Mouse (Mus musculus) left cerebral cortex, adult 8-10 months (tissue): ENCODE measurements at regions not wholly inside any gene's neighbourhood (a gene's known extent, or its start where the extent isn't known, plus 50 kb on each side); places are given as distances from the start of the nearest gene placed in this dataset.
A peak's percentile ranks its signal among the peaks of the same experiment; 100 is the strongest.

ENCODE experiments used
- DNase-seq, 2 experiments: peaks; one replicate each; pipeline ENCODE4 v3.0.0; 2022; ENCODE audit warnings: low spot score in 2 of 2

DNA sequence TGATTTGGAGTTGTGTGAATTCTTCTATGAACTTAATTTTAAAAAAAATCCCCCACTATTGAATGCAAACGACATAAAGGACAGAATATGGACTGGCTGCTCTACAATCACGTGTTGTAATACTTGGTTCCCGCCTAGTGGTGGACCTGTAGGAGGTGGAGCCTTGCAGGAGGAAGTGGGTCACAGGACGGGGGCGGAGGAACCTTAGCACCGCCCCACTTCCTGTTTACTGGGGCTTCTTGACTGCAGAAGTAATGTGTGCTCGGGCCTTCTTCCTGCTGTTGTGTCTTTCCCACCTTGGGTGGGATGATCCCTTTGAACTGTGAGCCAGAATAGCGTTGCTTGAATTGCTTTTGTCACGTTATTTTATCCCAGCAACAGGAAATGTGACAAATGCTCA, 52.2 kb upstream of the Tmem108 start:
- no peak for DNase-seq

DNA sequence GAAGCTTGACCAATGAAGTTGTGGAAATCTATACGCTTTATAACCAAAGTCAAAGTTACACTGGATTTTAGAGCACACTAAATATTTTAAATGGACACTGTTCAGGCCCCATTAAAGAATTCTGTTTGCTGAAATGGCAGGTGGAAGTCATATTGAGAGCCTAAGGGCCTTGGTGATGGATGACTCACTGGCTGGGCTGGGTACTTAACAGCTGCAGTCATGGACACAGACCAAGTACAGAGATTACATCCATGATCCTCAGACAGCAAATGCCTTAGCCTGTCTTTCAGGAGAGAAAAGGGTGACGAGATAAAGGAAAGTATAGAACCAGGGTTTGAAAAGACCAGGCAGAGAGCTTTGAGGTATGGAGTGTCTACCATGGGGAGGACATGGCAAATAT, 57.4 kb upstream of the Tmem108 start:
- DNase-seq: no peak

DNA sequence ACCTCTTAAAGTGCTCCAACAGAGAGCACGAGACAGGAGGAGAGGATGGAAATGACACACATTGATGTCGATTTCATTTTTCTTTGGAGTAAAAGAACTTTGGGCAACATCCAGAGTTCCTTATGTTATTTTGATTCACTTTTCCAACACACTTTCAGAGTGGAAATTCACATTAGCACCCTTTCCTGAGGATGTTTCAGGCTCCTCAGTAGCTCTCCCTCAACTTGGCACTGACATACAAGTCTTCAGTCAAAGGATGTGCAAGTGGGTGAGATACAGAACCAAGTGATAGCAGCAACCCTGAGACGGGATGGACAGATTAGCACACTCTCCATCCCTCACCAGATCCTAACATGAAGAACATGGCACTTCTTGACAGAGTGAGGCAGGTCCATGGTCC, 60.0 kb upstream of the Tmem108 start:
- no peak for DNase-seq

DNA sequence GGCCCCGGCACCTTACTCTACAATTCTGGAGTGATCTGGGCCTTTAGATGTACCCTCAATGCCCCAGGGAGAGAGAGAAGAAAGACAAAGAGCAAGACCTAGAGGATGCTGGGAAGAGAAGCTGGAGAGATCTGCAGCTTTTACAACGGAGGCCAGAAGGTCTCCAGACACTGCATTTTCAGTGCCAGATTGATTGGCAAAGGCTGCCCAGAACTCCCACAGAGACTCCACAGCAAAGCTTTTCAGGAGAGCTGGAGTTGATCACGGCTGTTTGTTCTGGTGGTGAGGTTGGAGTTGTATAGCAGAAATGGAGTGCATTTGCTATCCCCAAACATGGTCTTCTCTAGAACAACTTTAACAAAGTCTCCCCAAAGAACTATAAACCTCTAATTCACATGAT, 61.9 kb upstream of the Tmem108 start:
- DNase-seq: no peak

DNA sequence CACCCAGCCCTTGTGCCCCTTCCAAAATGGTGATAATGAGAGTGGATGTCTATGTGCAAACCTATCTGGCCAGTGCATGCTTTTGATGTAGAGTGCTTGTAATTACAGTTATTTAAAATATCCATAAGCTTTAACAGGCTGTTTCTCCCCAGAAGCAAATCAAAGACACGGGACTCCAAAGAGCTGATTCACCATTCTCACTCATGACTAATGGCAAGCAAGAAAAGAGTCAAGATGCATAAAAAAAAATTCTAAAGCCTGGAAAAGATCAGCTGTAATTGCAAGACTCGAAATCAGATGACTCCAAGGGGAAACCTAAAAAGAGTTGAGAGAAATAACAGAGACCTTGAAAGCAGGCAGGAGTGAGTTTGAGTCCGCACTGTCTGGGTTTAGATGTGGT, 79.6 kb upstream of the Tmem108 start:
- no peak for DNase-seq

DNA sequence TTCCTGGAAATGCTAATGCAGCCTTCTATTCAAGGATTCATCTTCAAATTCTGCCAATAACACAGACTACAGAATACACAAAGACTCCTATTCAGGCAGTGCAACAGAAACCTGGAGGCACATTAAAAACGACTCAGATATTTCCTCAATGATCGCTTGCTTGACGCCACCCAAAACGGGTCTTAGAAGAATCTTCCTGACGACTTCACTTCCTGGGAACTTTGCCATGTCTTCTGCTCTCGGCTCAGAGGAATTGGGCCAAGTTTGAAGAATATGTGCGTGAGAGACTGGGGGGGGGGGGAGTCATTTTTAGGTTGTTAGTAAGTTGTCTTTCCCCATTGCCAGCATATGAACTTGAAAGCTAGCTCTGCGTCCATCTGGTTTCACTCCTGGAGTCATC, 82.2 kb upstream of the Tmem108 start:
- no peak for DNase-seq

DNA sequence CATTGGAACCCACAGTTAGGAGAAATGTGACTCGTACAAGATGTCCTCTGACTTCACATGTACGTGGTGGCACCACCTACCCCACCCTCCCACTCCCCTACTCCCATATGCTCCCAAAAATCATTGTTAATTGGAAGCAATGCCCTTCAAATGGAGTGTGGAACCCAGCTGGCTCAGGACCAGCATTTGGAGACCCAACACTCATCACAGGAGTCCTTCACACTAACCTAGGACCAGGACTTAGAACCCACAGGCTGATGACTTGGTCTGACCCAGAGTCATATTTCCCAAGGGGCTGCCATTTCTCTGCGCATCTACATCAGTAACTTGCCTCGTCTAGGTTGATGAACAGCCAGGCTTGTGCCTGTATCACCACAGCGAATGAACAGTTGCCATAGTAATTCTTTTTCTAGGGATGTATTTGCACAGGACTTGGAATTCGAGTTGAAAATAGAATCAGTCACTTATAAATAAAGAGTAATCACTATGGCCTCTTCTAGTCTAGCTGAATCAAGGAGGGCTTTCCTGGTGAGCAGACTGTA, 84.3 kb upstream of the Tmem108 start:
- no peak for DNase-seq

DNA sequence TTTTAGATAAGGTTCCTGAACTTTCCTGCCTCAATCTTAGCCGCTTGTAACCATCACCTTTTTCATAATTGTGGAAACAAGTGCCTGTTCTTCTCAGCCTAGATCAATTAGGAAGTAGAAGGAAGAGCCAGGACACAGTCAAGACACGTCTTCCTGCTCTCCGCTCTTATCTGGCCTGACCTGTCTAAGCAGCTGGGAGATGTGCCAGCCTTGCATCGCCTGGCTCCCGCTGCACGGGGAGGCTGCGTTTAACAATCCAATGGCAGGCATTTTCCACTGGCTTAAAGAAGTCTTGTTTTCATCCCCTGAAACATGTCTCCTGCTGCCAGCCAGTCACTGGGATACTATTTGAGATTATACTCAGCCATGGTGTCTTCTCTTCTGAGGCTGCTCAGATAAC, 86.3 kb upstream of the Tmem108 start:
- no peak for DNase-seq

DNA sequence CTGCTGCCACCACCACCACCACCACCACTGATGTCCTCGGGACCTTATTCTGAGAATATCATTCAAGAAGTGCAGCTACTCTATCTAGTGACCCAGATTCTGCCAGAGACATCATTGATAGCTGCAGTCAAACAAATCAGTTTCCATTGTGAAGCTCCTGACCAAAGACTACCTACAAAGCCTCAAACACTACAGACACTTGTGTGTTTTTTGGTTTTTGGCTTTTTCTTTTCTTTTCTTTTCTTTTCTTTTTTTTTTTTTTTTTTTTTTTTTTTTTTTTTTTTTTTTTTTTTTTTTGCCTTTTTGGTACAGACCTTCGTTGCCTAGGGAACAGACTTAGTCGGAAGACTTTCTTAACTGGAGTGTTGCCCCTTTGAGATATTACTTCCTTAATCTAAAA, 87.4 kb upstream of the Tmem108 start:
- no peak for DNase-seq

DNA sequence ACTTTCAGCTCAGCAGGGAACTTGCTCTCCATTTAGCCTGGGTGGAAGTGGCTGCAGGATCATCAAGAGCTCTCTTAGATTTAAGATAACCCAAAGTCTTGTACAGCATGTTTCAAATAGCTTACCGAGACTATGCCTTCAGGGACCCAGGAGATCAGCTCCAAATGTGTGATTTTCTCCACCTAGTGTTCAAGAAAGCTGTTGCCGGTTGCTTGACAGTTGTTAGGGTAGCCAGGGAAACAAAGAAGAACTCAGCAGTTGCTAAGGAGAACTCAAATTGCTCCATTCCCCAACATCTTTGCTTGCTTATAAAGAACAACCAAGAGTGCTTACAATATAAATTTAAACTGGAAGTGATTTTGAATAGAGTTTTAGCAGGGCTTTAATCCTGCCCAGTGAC, 91.1 kb upstream of the Tmem108 start:
- no peak for DNase-seq

DNA sequence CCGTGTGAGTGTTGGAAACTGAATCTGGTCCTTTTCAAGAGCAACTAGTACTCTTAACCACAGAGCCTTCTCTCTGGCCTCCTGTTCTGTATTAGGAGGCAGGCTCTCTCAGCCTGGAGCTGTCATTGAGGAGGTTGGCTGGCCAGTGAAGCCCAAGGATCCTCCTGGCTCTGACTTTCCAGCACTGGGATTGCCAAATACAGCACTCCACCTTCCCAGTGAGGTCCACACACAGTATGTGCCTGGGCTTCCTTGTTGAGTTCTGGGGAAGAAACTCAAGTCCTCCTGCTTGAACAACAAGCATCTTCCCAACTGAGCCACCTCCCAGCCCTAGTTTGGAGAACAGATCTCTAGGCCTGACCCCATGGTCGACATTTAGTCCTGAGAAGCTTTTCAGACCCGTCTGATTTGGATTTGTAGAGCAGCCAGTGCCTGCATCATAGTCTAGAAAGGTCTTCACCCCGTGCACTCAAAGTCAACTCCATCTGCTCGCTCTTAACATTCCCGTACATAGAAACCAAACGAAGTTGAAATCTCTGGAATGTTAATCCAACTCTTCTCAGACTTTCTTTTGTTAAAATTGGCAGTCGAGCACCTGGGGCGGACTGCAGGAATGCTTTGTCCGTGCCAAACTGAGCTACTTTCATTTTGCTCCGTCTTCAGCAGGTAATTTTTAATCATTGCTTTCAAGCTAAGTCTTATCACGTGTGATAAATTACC, 99.2 kb upstream of the Tmem108 start:
- no peak for DNase-seq

DNA sequence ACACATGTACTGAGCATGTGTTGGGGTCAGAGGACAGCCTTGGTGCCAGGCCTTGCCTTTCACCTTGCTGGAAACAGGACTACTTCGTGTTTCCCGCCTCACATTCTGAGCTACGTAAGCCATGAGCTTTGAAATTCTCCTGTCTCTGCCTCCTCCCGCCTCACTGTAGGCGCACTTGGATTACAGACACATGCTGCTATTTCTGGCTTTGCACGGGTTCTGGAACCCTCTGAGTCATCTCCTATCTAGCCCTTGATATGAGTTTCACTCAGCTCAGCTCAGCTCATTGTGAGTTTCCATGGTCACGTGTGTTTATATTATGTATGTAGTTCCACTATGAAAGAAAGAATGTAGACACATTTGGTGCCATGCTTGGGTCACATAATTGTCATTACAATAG, 100.9 kb upstream of the Tmem108 start:
- peak in 1 of 2 experiments; percentile 43 for DNase-seq

DNA sequence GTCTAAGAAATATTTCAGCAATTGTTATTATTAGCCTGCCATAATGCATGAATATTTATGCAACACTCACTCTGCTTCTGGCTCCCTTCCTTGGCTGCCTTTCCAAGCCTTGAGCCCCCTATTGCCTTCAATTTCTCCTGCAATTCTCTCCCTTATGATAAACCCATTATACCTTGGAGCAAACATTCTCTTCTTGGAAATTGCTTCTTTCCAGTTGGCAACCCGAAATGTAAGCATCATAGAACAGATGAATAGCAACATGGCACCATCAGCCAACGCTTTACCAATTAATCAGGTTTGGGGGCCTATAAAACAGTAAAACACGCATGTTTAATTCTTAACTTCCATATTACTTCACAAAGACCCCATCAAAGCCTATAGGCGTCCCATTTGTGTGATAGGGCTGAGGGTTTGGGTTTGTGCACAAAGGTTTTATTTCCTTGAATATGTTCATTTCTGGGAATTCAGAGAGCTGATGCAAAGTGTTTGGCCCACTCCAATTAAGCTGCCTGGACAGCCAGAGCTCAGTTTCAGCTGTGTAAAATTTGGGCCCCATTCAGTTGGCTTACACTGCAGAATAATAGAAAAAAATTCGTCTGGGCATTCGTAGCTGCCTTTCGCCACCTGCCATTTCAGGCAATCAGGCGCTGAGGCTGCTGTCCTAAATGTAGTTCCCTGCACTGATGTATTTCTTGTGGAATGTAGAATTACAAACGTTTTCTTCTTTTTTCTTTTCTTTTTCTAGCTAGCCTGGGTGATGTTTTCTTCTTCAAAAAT, 106.0 kb upstream of the Tmem108 start:
- no peak for DNase-seq

DNA sequence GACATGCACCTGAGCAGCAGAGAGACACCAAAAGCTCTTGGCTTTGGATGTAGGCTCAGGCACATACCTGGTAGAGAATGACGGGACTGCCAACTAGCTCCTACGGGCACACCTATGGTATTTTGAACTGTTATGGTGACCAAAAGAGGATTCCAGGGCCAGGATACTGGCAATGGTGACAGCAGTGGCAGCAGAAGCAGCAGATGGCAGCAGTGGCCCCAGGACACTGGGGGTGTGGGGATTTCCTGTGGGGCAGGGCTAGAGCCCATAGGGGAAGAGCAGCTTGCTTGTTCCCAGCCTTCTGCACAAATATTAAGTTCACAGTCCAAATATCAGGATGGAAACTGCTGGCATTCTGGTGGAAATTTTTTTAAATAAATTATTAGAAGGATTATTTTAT, 107.6 kb upstream of the Tmem108 start:
- no peak for DNase-seq

DNA sequence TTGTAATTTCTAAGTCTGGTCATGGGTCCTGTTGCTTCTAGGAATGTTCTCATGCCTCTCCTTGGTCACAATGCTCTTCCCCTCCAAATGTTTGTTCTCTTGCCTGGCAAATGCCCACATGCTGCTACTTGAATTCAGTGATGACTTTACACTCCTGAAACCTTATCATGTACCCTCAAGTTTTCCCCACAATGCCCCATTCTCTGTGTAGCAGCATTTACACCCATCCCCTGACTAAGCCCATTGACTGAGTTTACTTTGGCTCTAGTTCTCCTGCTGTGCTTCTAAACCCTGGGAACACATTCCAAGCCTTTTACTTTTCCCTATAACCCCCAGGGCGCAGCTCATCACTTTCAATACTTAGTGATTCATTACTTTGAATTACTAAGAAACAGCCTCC, 110.5 kb upstream of the Tmem108 start:
- no peak for DNase-seq

DNA sequence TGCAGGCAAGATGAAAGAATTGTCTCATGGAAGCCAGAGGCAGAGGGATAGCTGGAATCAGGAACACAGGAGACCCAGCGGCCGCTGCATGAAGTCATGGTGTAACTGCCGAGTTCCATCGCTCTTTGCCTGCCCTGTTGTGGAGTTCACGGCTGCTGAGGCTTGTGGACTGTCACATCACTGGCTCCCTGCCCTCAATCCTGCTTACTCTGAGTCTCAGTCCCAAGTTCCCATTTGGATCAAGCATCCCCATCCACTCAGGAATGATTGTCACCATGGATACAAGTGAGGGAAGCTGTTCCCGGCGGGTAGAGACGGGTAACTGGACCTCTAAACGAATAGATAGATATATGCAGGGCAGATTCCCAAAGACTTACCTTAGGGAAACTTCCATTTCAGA, 112.2 kb upstream of the Tmem108 start:
- DNase-seq: no peak

DNA sequence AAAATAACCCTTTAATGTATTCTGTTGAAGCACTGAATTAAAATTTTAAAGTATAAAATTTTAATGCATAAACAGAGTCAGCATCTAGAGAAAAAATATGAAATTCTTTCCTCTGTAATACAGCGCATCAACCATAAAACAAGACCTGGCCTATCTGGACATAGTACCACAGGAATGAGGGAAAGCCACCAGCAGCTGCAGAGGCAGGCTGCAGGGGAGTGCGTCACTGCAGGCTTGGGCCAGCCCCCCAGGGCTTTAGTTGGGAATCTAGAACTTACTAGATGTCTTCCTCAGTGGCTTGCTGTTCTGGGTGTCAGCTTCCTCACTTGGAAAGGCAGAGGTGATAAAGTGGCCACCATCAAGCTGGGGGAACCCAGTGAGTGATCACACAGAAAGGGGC, 116.2 kb upstream of the Tmem108 start:
- no peak for DNase-seq

DNA sequence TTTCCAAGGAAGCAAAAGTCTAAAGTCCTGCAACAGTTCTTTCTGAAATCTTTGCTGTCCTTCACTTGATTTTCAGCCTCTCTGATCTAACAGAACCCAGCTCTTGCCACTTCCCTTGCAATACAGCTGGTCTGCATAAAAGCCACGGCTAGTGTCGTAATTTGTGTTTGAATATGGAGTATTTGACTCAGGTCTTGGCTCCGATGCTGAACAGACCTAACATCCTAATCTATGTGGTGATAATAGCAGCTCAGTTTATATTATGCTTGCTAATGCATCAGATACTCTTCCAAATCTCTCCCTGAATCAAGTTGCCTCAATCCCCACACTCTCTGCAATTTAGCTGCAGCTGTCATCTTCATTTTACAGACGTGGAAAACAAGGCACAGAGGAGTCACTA, 109.5 kb upstream of the Nphp3 start:
- no peak for DNase-seq

DNA sequence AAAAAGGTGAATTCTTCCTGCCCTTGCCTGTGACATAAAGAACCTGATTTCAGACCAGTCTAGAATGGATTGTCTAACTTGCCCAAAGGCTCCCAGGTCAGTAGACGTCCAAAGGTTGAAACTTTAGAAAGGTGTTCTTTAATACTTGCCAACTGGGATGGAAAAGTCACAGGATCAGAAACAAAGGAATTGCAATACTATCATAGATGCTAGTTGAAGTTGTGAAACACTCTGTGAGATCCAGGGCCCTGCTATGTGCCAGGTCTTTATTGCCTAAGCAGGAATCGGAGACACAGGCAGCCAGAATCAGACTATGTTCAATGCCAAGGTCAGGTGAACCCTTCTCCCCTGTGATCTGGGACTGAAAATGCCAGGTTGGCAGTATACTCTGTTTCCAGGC, 108.0 kb upstream of the Nphp3 start:
- DNase-seq: no peak

DNA sequence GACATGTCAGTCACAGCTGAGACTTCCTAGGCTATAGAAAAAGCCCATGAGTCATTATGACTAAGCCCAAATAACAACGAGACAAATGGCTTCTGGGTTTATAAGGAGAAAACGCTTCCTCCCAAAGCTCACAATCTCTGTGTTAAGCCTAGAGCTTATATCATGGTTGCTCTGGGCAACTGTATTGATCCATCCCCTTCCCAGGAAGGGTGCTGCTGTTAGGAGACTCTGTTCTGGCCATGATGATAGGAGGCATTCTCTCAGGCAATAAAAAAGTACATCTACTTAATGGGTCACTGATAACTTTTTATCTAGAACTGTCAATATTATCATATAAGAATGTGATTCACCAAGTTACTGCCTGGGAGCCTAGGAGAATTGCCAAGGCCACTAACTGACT, 103.0 kb upstream of the Nphp3 start:
- DNase-seq: no peak

DNA sequence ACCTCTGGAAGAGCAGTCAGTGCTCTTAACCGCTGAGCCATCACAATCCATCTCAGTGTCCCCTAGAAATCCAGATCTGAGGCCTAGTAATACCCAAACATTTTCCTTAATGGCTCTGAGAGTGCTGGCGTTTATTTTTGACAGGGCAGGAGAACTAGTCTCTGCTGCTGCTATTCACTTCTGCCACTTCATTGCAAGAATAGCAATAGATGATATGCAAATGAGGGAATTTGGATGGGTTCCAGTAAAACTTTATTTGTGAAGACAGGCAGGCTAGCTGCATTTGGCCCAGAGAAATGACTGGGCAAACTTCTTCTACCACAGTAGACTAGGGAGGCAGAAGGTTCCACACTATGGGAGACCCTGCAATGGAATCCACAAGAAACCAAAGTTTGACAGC, 91.0 kb upstream of the Nphp3 start:
- no peak for DNase-seq

DNA sequence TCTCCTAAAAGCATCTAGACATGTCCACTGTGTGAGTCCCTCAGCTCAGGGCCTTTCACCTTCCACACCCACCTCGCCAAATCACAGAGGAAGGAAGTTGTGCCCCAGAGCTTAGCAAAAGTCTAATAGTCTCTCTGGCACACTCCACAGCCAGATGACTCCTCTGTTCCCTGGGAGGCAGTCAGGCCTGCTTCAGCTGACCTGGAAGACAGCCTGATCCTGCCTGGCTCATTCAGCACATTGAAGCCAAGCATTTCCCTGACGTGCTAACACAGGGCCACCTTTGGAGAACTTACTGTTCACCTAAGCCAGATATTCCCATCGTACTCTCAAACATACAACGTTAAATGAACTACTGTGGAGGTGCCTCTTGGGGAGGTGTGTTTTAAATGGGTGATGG, 87.2 kb upstream of the Nphp3 start:
- DNase-seq: no peak

DNA sequence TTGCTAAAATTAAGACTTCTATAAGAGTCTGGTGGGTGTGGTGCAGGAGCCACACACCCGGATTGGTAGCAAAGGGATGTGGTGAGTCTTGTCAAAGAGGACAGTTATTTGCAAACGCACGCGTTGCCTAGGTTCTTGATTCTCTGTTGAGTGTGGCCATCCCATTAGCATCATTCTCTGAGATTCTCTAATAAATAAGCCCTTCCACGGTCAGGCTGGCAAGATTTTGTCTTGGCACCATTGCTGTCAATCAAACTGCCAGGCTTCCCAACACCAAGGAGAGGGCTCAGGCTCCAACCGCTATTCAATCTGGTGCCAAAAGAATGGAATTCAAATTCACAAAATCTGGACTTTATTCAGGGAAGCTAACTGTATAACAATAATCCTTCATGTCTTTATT, 84.6 kb upstream of the Nphp3 start:
- DNase-seq: no peak
